Mouse (Mus musculus) brain, embryonic 14.5 days (tissue): ENCODE measurements around the gene Zfp37.

ENCODE experiments used
- CTCF ChIP-seq: fragments of 200-500 bp; IDR thresholded peaks from 2 replicates; pipeline ENCODE4 v1.5.1; 2012; ENCODE audit warnings: inconsistent platforms, mild to moderate bottlenecking, moderate library complexity, borderline replicate concordance; ENCODE audit not compliant: insufficient read depth, insufficient read length; ENCODE audit errors: extremely low read depth
- POLR2A ChIP-seq: fragments of 200-500 bp; IDR thresholded peaks from 2 replicates; pipeline ENCODE4 v1.6.1; 2012; ENCODE audit warnings: mild to moderate bottlenecking, inconsistent platforms, borderline replicate concordance; ENCODE audit not compliant: poor library complexity, insufficient read depth, insufficient read length, severe bottlenecking; ENCODE audit errors: extremely low read depth

GRCm38 (mm10) chr4:62213490-62213889, 17.4 kb downstream of the Zfp37 start:
- no peak for TF ChIP-seq CTCF
- TF ChIP-seq POLR2A: no peak
